Mouse (Mus musculus): ENCODE data around the gene Slc22a12. TPM values are rescaled to one million over a fixed set of nuclear protein-coding genes. Genes with fewer than 3 reads are reported as not detected.

Slc22a12 gene
- polyA plus RNA-seq, 1 experiment from 2014 or later = not detected

GRCm38 (mm10) chr19:6545481-6545880, 2.6 kb upstream of the Slc22a12 start:
- Histone ChIP-seq H3K4me1 (replicated peaks; ENCODE audit: control insufficient read depth, insufficient read depth, low read length) (no peaks in the 10 kb centered on the region), H3K4me2 (ENCODE audit: low read depth, low read length, severe bottlenecking) (no peak overlapping the region), H3K9me3 (ENCODE audit: control insufficient read depth, low read length) (no peaks in the 10 kb centered on the region), H3K36me3 (ENCODE audit: control insufficient read depth, insufficient read depth, low read length) (no peaks in the 10 kb centered on the region), H3K27ac (ENCODE audit: low read depth, low read length) (no peak overlapping the region), H3K9ac (ENCODE audit: low read length) (no peak overlapping the region), H3K27me3 (ENCODE audit: control insufficient read depth, insufficient read depth, low read length) (no peaks in the 10 kb centered on the region; the same call in 1 of the 2 replicates), H3K4me3 (ENCODE audit: low read depth, low read length) (no peak overlapping the region)
- 91% methylated on average over 5 of the region's 5 CpGs for WGBS
- DNase-seq (ENCODE audit: low spot score) (no peak), ATAC-seq (replicated peaks; ENCODE audit: low FRiP score) (no peak)

- 89% methylated on average over 13 of the region's 13 CpGs for WGBS
These were observed 1.9 kb upstream of the Slc22a12 start for GRCm38 (mm10) chr19:6544712-6545111.

GRCm38 (mm10) chr19:6543518-6543917, 686 bp upstream of the Slc22a12 start:
- Histone ChIP-seq H3K9ac (ENCODE audit: low read length) (no peak overlapping the region), H3K4me1 (replicated peaks; ENCODE audit: control insufficient read depth, insufficient read depth, low read length) (no peaks in the 10 kb centered on the region), H3K9me3 (ENCODE audit: control insufficient read depth, low read length) (no peaks in the 10 kb centered on the region), H3K27me3 (ENCODE audit: control insufficient read depth, insufficient read depth, low read length) (no peaks in the 10 kb centered on the region; the same call in 1 of the 2 replicates), H3K27ac (ENCODE audit: low read depth, low read length) (no peak overlapping the region), H3K4me3 (ENCODE audit: low read depth, low read length) (no peak overlapping the region), H3K36me3 (ENCODE audit: control insufficient read depth, insufficient read depth, low read length) (no peaks in the 10 kb centered on the region), H3K4me2 (ENCODE audit: low read depth, low read length, severe bottlenecking) (no peak overlapping the region)
- WGBS = 36% methylated on average over 7 of the region's 7 CpGs
- ATAC-seq (replicated peaks; ENCODE audit: low FRiP score) = no peak
- DNase-seq (ENCODE audit: low spot score) = no peak

More at GRCm38 (mm10) chr19:6544712-6545111, 1.9 kb upstream of the Slc22a12 start:
- H3K9me3 ChIP-seq (ENCODE audit: control insufficient read depth, low read length) = no peaks in the 10 kb centered on the region
- ATAC-seq (replicated peaks; ENCODE audit: low FRiP score) = no peak
- H3K4me3 ChIP-seq (ENCODE audit: low read depth, low read length) = no peak overlapping the region
- H3K27ac ChIP-seq (ENCODE audit: low read depth, low read length) = no peak overlapping the region
- DNase-seq (ENCODE audit: low spot score) = no peak
- H3K4me1 ChIP-seq (replicated peaks; ENCODE audit: control insufficient read depth, insufficient read depth, low read length) = no peaks in the 10 kb centered on the region
- H3K4me2 ChIP-seq (ENCODE audit: low read depth, low read length, severe bottlenecking) = no peak overlapping the region
- no peaks in the 10 kb centered on the region; the same call in 1 of the 2 replicates for H3K27me3 ChIP-seq (ENCODE audit: control insufficient read depth, insufficient read depth, low read length)
- no peaks in the 10 kb centered on the region for H3K36me3 ChIP-seq (ENCODE audit: control insufficient read depth, insufficient read depth, low read length)
- H3K9ac ChIP-seq (ENCODE audit: low read length) = no peak overlapping the region

- H3K4me1 ChIP-seq (replicated peaks; ENCODE audit: control insufficient read depth, insufficient read depth, low read length) = no peaks in the 10 kb centered on the region
- DNase-seq (ENCODE audit: low spot score) (no peak), ATAC-seq (replicated peaks; ENCODE audit: low FRiP score) (no peak)
- H3K27ac ChIP-seq (ENCODE audit: low read depth, low read length) = no peak overlapping the region
- H3K36me3 ChIP-seq (ENCODE audit: control insufficient read depth, insufficient read depth, low read length) = no peaks in the 10 kb centered on the region
- no peaks in the 10 kb centered on the region for H3K9me3 ChIP-seq (ENCODE audit: control insufficient read depth, low read length)
- no peak overlapping the region for H3K9ac ChIP-seq (ENCODE audit: low read length)
- 93% methylated on average over 6 of the region's 6 CpGs for WGBS
- H3K4me2 ChIP-seq (ENCODE audit: low read depth, low read length, severe bottlenecking) = no peak overlapping the region
- no peak overlapping the region for H3K4me3 ChIP-seq (ENCODE audit: low read depth, low read length)
- H3K27me3 ChIP-seq (ENCODE audit: control insufficient read depth, insufficient read depth, low read length) = no peaks in the 10 kb centered on the region; the same call in 1 of the 2 replicates
These were observed 177 bp upstream of the Slc22a12 start for GRCm38 (mm10) chr19:6543035-6543383.

GRCm38 (mm10) chr19:6541521-6541920, 1.3 kb downstream of the Slc22a12 start:
- no peak overlapping the region for H3K4me3 ChIP-seq (ENCODE audit: low read depth, low read length)
- DNase-seq (ENCODE audit: low spot score) (no peak), ATAC-seq (replicated peaks; ENCODE audit: low FRiP score) (no peak)
- H3K36me3 ChIP-seq (ENCODE audit: control insufficient read depth, insufficient read depth, low read length) = no peaks in the 10 kb centered on the region
- H3K4me2 ChIP-seq (ENCODE audit: low read depth, low read length, severe bottlenecking) = no peak overlapping the region
- no peak overlapping the region for H3K9ac ChIP-seq (ENCODE audit: low read length)
- H3K27me3 ChIP-seq (ENCODE audit: control insufficient read depth, insufficient read depth, low read length) = no peaks in the 10 kb centered on the region; the same call in 1 of the 2 replicates
- H3K27ac ChIP-seq (ENCODE audit: low read depth, low read length) = no peak overlapping the region
- WGBS = 91% methylated on average over 7 of the region's 7 CpGs
- H3K4me1 ChIP-seq (replicated peaks; ENCODE audit: control insufficient read depth, insufficient read depth, low read length) = no peaks in the 10 kb centered on the region
- H3K9me3 ChIP-seq (ENCODE audit: control insufficient read depth, low read length) = no peaks in the 10 kb centered on the region

GRCm38 (mm10) chr19:6540191-6540590, 2.6 kb downstream of the Slc22a12 start:
- DNase-seq (ENCODE audit: low spot score) = no peak

GRCm38 (mm10) chr19:6539592-6539991, 3.2 kb downstream of the Slc22a12 start:
- Histone ChIP-seq H3K27ac (ENCODE audit: low read depth, low read length) (no peak overlapping the region), H3K9ac (ENCODE audit: low read length) (no peak overlapping the region), H3K9me3 (ENCODE audit: control insufficient read depth, low read length) (no peaks in the 10 kb centered on the region), H3K4me3 (ENCODE audit: low read depth, low read length) (no peak overlapping the region), H3K36me3 (ENCODE audit: control insufficient read depth, insufficient read depth, low read length) (no peaks in the 10 kb centered on the region), H3K4me1 (replicated peaks; ENCODE audit: control insufficient read depth, insufficient read depth, low read length) (no peaks in the 10 kb centered on the region), H3K4me2 (ENCODE audit: low read depth, low read length, severe bottlenecking) (no peak overlapping the region), H3K27me3 (ENCODE audit: control insufficient read depth, insufficient read depth, low read length) (no peaks in the 10 kb centered on the region)
- WGBS = 91% methylated on average over 4 of the region's 4 CpGs
- DNase-seq (ENCODE audit: low spot score) = no peak
- ATAC-seq (replicated peaks; ENCODE audit: low FRiP score) = no peak

More at GRCm38 (mm10) chr19:6540191-6540590, 2.6 kb downstream of the Slc22a12 start:
- Histone ChIP-seq H3K27ac (ENCODE audit: low read depth, low read length) (no peak overlapping the region), H3K4me1 (replicated peaks; ENCODE audit: control insufficient read depth, insufficient read depth, low read length) (no peaks in the 10 kb centered on the region), H3K9me3 (ENCODE audit: control insufficient read depth, low read length) (no peaks in the 10 kb centered on the region), H3K27me3 (ENCODE audit: control insufficient read depth, insufficient read depth, low read length) (no peaks in the 10 kb centered on the region), H3K4me3 (ENCODE audit: low read depth, low read length) (no peak overlapping the region), H3K4me2 (ENCODE audit: low read depth, low read length, severe bottlenecking) (no peak overlapping the region), H3K36me3 (ENCODE audit: control insufficient read depth, insufficient read depth, low read length) (no peaks in the 10 kb centered on the region), H3K9ac (ENCODE audit: low read length) (no peak overlapping the region)
- 78% methylated on average over 6 of the region's 6 CpGs for WGBS
- ATAC-seq (replicated peaks; ENCODE audit: low FRiP score) = no peak

GRCm38 (mm10) chr19:6538546-6538945, 4.3 kb downstream of the Slc22a12 start:
- Histone ChIP-seq H3K9ac (ENCODE audit: low read length) (no peak overlapping the region), H3K36me3 (ENCODE audit: control insufficient read depth, insufficient read depth, low read length) (no peaks in the 10 kb centered on the region), H3K4me2 (ENCODE audit: low read depth, low read length, severe bottlenecking) (no peak overlapping the region), H3K27ac (ENCODE audit: low read depth, low read length) (no peak overlapping the region), H3K9me3 (ENCODE audit: control insufficient read depth, low read length) (no peaks in the 10 kb centered on the region), H3K27me3 (ENCODE audit: control insufficient read depth, insufficient read depth, low read length) (no peaks in the 10 kb centered on the region), H3K4me1 (replicated peaks; ENCODE audit: control insufficient read depth, insufficient read depth, low read length) (peaks cover 4% of the 10 kb centered on the region; the same call in 1 of the 2 replicates), H3K4me3 (ENCODE audit: low read depth, low read length) (no peak overlapping the region)
- ATAC-seq (replicated peaks; ENCODE audit: low FRiP score) (no peak), DNase-seq (ENCODE audit: low spot score) (no peak)
- 85% methylated on average over 6 of the region's 6 CpGs for WGBS

- Histone ChIP-seq H3K4me3 (ENCODE audit: low read depth, low read length) (no peak overlapping the region), H3K4me2 (ENCODE audit: low read depth, low read length, severe bottlenecking) (no peak overlapping the region), H3K9ac (ENCODE audit: low read length) (no peak overlapping the region), H3K4me1 (replicated peaks; ENCODE audit: control insufficient read depth, insufficient read depth, low read length) (peaks cover 11% of the 10 kb centered on the region; the same call in 1 of the 2 replicates), H3K27ac (ENCODE audit: low read depth, low read length) (no peak overlapping the region), H3K27me3 (ENCODE audit: control insufficient read depth, insufficient read depth, low read length) (no peaks in the 10 kb centered on the region), H3K36me3 (ENCODE audit: control insufficient read depth, insufficient read depth, low read length) (no peaks in the 10 kb centered on the region), H3K9me3 (ENCODE audit: control insufficient read depth, low read length) (no peaks in the 10 kb centered on the region)
- no peak for DNase-seq (ENCODE audit: low spot score)
- ATAC-seq (replicated peaks; ENCODE audit: low FRiP score) = no peak
- 78% methylated on average over 8 of the region's 8 CpGs for WGBS
These were observed 5.3 kb downstream of the Slc22a12 start for GRCm38 (mm10) chr19:6537526-6537925.

All from forebrain, embryonic 11.5 days (tissue).